Mouse (Mus musculus) liver, postnatal 0 days (tissue): Measurements from ENCODE around the gene Olfr558. TPM values are rescaled to one million over a fixed set of nuclear protein-coding genes. Genes with fewer than 3 reads are reported as not detected.

Experiments used
- ATAC-seq: fragments of 200-750 bp; cut with Nextera tagmentation; 2 replicates; pipeline ENCODE4 v1.8.0; 2017; ENCODE audit warnings: mild to moderate bottlenecking, moderate library complexity
- DNase-seq: peaks from one replicate; pipeline ENCODE4 v3.0.0-alpha.2; 2016
- H3K27ac ChIP-seq: fragments of 300-500 bp; sonication (generic); 2 replicates; pipeline ENCODE4 v1.5.1; 2014; ENCODE audit warnings: antibody characterized with exemption, moderate library complexity, mild to moderate bottlenecking, low read depth
- H3K27me3 ChIP-seq: fragments of 300-500 bp; sonication (generic); 2 replicates; pipeline ENCODE4 v1.6.1; 2014; ENCODE audit warnings: low read length, control low read depth, mixed read lengths; ENCODE audit not compliant: insufficient read depth
- H3K36me3 ChIP-seq: fragments of 300-500 bp; sonication (generic); replicated peaks from 2 replicates; pipeline ENCODE4 v1.6.1; 2014; ENCODE audit warnings: mild to moderate bottlenecking, control low read depth, low read length, moderate library complexity, mixed read lengths; ENCODE audit not compliant: insufficient read depth
- H3K4me1 ChIP-seq: fragments of 300-500 bp; sonication (generic); 2 replicates; pipeline ENCODE4 v1.6.1; 2014; ENCODE audit warnings: antibody characterized with exemption, mild to moderate bottlenecking, control low read depth; ENCODE audit not compliant: insufficient read depth
- H3K4me2 ChIP-seq: fragments of 300-500 bp; sonication (generic); 2 replicates; pipeline ENCODE4 v1.6.1; 2014; ENCODE audit warnings: low read depth, mild to moderate bottlenecking, low read length, moderate library complexity, mixed read lengths
- H3K4me3 ChIP-seq: fragments of 300-500 bp; sonication (generic); 2 replicates; pipeline ENCODE4 v1.5.1; 2014; ENCODE audit warnings: low read depth, low read length
- H3K9ac ChIP-seq: fragments of 300-500 bp; sonication (generic); replicated peaks from 2 replicates; pipeline ENCODE4 v1.6.1; 2014; ENCODE audit warnings: mild to moderate bottlenecking, moderate library complexity
- H3K9me3 ChIP-seq: fragments of 300-500 bp; sonication (generic); 2 replicates; pipeline ENCODE4 v1.6.1; 2016; ENCODE audit warnings: mild to moderate bottlenecking, control low read depth, low read length, mixed read lengths
- CTCF ChIP-seq: sonication (generic); IDR thresholded peaks from 2 replicates; pipeline ENCODE4 v1.5.1; 2016; ENCODE audit warnings: antibody characterized with exemption, low read depth
- EP300 ChIP-seq: IDR thresholded peaks from 2 replicates; pipeline ENCODE4 v1.6.1; 2016; ENCODE audit warnings: antibody characterized with exemption, low read depth, mild to moderate bottlenecking
- WGBS: fragments of 180-500 bp; shearing (Covaris S2); extraction: QIAGEN DNeasy Blood & Tissue Kit; methylation state at CpG from one replicate; pipeline ENCODE4 v1.1.7; 2014; ENCODE audit not compliant: insufficient replicate concordance; 5-methylcytosine and 5-hydroxymethylcytosine counted together
- polyA plus RNA-seq: library from polyadenylated mRNA; unstranded; fragments of >200 nt; fragmentation: Nextera tagmentation; extraction: Ambion mirVana; gene quantifications from 2 replicates; pipeline ENCODE4 v1.2.1, GENCODE M21; 2015

Olfr558 gene
- polyA plus RNA-seq, 1 experiment from 2014 or later = 0.04 TPM

GRCm38 (mm10) chr7:102737705-102738104, 35.7 kb downstream of the Olfr558 start:
- H3K27me3 ChIP-seq = no peaks in the 10 kb centered on the region
- ATAC-seq = no peak
- no peak for TF ChIP-seq CTCF
- TF ChIP-seq EP300 = no peak
- no peaks in the 10 kb centered on the region for H3K36me3 ChIP-seq
- no peak for DNase-seq
- H3K27ac ChIP-seq = no peak overlapping the region
- no peaks in the 10 kb centered on the region; the same call in 1 of the 2 replicates for H3K4me1 ChIP-seq
- WGBS = 32% methylated on average over 2 of the region's 2 CpGs
- no peak overlapping the region for H3K9ac ChIP-seq
- H3K9me3 ChIP-seq = no peaks in the 10 kb centered on the region
- H3K4me3 ChIP-seq = no peak overlapping the region
- H3K4me2 ChIP-seq = no peak overlapping the region

DNA sequence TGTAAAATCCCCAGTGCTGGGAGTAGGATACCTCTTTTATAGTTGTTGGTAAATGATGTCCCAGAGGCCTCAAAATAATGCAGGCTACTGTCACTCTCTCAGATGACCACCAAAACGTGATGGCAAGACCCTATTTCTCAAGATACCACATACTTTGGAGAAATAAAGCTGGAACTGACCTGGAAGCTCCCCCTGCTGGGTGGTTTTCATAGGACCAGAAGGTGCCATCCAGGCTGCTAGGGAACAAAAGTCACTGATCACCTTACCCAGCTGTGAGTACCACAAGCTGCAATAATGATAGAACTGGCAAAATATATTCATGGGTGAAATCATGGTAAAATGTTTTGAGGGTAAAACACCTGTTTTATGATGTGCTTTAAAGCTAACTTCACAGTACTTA, 50.1 kb downstream of the Olfr558 start:
- 11% methylated on average over 1 of the region's 1 CpGs for WGBS
- H3K27ac ChIP-seq = no peak overlapping the region
- no peaks in the 10 kb centered on the region for H3K36me3 ChIP-seq
- H3K27me3 ChIP-seq = no peaks in the 10 kb centered on the region
- no peak overlapping the region for H3K9ac ChIP-seq
- TF ChIP-seq EP300 = no peak
- TF ChIP-seq CTCF = no peak
- no peaks in the 10 kb centered on the region for H3K9me3 ChIP-seq
- ATAC-seq = no peak
- no peak for DNase-seq
- no peak overlapping the region for H3K4me2 ChIP-seq
- no peak overlapping the region for H3K4me3 ChIP-seq
- H3K4me1 ChIP-seq = no peaks in the 10 kb centered on the region

DNA sequence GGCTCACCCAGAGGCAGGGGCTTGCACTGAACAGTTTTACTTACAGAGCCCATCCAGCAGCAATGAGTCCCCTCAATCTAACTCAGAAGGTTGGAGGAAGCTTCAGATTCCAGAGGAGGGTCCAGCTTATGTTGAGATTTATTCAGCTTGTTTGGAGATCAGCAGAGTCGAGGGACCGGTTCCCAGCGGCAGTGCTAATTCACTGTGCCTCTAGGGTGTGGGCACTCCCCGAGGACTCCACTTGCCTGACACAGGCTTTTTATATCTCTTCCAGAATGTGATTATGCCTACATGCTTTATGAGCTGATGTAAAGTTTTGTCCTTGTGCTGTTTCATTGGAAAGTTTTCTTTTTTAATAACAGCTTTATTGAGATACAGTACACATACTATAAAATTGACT, 57.3 kb downstream of the Olfr558 start, which contains the start of the genes Olfr560 and Olfr78:
Gene Olfr560 (minus strand): TSS at position 101 of the 400 bp plus-strand sequence.
Gene Olfr78 (minus strand): TSS at position 206 of the 400 bp plus-strand sequence.
- no peaks in the 10 kb centered on the region for H3K9me3 ChIP-seq
- no peaks in the 10 kb centered on the region for H3K27me3 ChIP-seq
- H3K4me3 ChIP-seq = no peak within 1 kb of the TSS
- TF ChIP-seq CTCF (no peak), EP300 (no peak)
- ATAC-seq (no peak), DNase-seq (no peak)
- WGBS = 73% methylated on average over 4 of the region's 4 CpGs
- no peak within 1 kb of the TSS for H3K4me2 ChIP-seq
- H3K4me1 ChIP-seq = no peaks in the 10 kb centered on the region
- H3K27ac ChIP-seq = no peak within 1 kb of the TSS
- no peaks in the 10 kb centered on the region for H3K36me3 ChIP-seq
- no peak within 1 kb of the TSS for H3K9ac ChIP-seq

Other genes starting within 250 kb of the Olfr558 start
- gene Olfr543, start 220.5 kb upstream of the Olfr558 start, polyA plus RNA-seq = 0.12 and 0.19 TPM in 2 replicates
- 0.04 and 0.06 TPM in 2 replicates for gene Olfr544, start 213.9 kb upstream of the Olfr558 start, polyA plus RNA-seq
- gene Olfr545, start 202.6 kb upstream of the Olfr558 start, polyA plus RNA-seq = not detected in 2 replicates
- not detected in 2 replicates for gene Olfr547, start 167.5 kb upstream of the Olfr558 start, polyA plus RNA-seq
- gene Olfr548-ps1, start 161.3 kb upstream of the Olfr558 start, polyA plus RNA-seq = not detected in 2 replicates
- not detected in 2 replicates for gene Olfr549, start 152.3 kb upstream of the Olfr558 start, polyA plus RNA-seq
- 0.42 and 0.64 TPM in 2 replicates for gene Trim21, start 136.7 kb upstream of the Olfr558 start, polyA plus RNA-seq
- gene Olfr550, start 130.8 kb upstream of the Olfr558 start, polyA plus RNA-seq = not detected in 2 replicates
- not detected in 2 replicates for gene Olfr551, start 110.3 kb upstream of the Olfr558 start, polyA plus RNA-seq
- gene Olfr552, start 104.4 kb upstream of the Olfr558 start, polyA plus RNA-seq = not detected in 2 replicates
- gene Olfr553, start 84.0 kb upstream of the Olfr558 start, polyA plus RNA-seq = not detected in 2 replicates
- gene Olfr554, start 63.8 kb upstream of the Olfr558 start, polyA plus RNA-seq = not detected in 2 replicates
- gene Olfr555, start 43.4 kb upstream of the Olfr558 start, polyA plus RNA-seq = not detected in 2 replicates
- gene Olfr556, start 37.3 kb upstream of the Olfr558 start, polyA plus RNA-seq = not detected in 2 replicates
- 1.4 and 1.7 TPM in 2 replicates for gene Trim68, start 14.9 kb upstream of the Olfr558 start, polyA plus RNA-seq
- gene Olfr557, start 6.3 kb upstream of the Olfr558 start, polyA plus RNA-seq = not detected in 2 replicates
- gene Olfr33, start 16.9 kb downstream of the Olfr558 start, polyA plus RNA-seq = not detected in 2 replicates
- not detected in 2 replicates for gene Olfr559, start 25.3 kb downstream of the Olfr558 start, polyA plus RNA-seq
- not detected in 2 replicates for gene Olfr560, start 57.2 kb downstream of the Olfr558 start, polyA plus RNA-seq
- gene Olfr78, start 57.3 kb downstream of the Olfr558 start, polyA plus RNA-seq = 0.04 TPM in 1 of 2 replicates, not detected in the other
- not detected in 2 replicates for gene Olfr561, start 69.0 kb downstream of the Olfr558 start, polyA plus RNA-seq
- gene Olfr564, start 101.3 kb downstream of the Olfr558 start, polyA plus RNA-seq = not detected in 2 replicates
- not detected in 2 replicates for gene Olfr566, start 156.6 kb downstream of the Olfr558 start, polyA plus RNA-seq
- not detected in 2 replicates for gene Olfr568, start 174.9 kb downstream of the Olfr558 start, polyA plus RNA-seq
- gene Olfr569, start 188.7 kb downstream of the Olfr558 start, polyA plus RNA-seq = not detected in 2 replicates
- gene Olfr570, start 192.4 kb downstream of the Olfr558 start, polyA plus RNA-seq = not detected in 2 replicates
- not detected in 2 replicates for gene Olfr571, start 215.3 kb downstream of the Olfr558 start, polyA plus RNA-seq
- not detected in 2 replicates for gene Olfr572, start 222.2 kb downstream of the Olfr558 start, polyA plus RNA-seq
- gene Olfr573-ps1, start 240.4 kb downstream of the Olfr558 start, polyA plus RNA-seq = not detected in 2 replicates
- gene Olfr574, start 246.3 kb downstream of the Olfr558 start, polyA plus RNA-seq = not detected in 2 replicates